Mouse (Mus musculus) macrophage (primary cell): Measurements from ENCODE around the gene Rtl1. TPM values are rescaled to one million over a fixed set of nuclear protein-coding genes. Genes with fewer than 3 reads are reported as not detected.

Source experiments
- H3K27ac ChIP-seq: fragments of 350-480 bp; formaldehyde crosslinking; 2 replicates; pipeline ENCODE4 v1.9.0; 2021
- H3K36me3 ChIP-seq: fragments of 350-480 bp; formaldehyde crosslinking; 2 replicates; pipeline ENCODE4 v1.9.0; 2021; ENCODE audit errors: inconsistent target
- H3K4me3 ChIP-seq: fragments of 350-480 bp; formaldehyde crosslinking; 2 replicates; pipeline ENCODE4 v1.9.0; 2021; ENCODE audit errors: inconsistent target
- H3K79me2 ChIP-seq: fragments of 350-480 bp; formaldehyde crosslinking; 2 replicates; pipeline ENCODE4 v1.9.0; 2021; ENCODE audit errors: inconsistent target
- WGBS: methylation state at CpG from one replicate; pipeline ENCODE4 v1.1.7; 2026; ENCODE audit warnings: inconsistent platforms; ENCODE audit not compliant: missing documents; 5-methylcytosine and 5-hydroxymethylcytosine counted together
- polyA plus RNA-seq: library from polyadenylated mRNA; stranded (reverse); fragments of 250-400 nt; gene quantifications from 3 replicates; pipeline ENCODE4 v1.2.4, GENCODE M21; 2018; ENCODE audit warnings: inconsistent platforms

Gene Rtl1
- polyA plus RNA-seq, 1 experiment from 2014 or later, result not detected

GRCm38 (mm10) chr12:109604982-109605721 lies 5.0 kb upstream of the Rtl1 start:
- WGBS, result 92% methylated on average over 16 of the region's 16 CpGs
- Histone ChIP-seq H3K4me3 (no peak overlapping the region), H3K79me2 (no peaks in the 10 kb centered on the region), H3K36me3 (no peaks in the 10 kb centered on the region), H3K27ac (no peak overlapping the region)

DNA sequence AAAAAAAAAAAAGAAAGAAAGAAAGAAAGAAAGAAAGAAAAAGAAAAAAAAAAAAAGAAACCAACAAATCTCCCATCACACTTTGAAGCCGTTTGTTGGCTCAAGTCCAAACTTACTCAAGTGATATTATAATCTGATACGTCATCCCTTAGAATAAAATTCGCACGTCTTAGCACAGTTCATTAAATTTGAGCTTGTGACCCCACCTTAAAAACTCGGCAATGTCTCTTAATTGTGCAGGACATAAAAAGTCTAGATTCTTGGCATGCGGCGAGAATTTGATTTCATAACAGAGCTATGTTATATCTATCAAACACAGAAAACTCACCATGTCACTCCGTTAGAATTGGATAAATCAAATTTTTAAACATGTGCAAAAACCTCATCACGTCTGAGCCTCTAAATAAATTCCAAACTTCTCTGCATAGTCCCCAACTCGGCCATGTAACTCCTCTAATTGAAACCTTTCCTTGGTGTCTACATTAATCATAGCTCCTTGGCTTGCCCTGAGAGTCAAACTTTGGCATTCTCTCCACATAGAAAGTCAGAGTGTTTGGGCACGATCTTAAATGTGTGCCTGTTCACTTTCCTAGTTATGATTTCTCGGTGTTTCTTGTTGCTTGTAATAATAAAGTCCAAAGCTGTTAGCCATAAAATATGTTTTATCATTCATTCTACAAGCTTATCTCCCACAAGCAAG lies 1.4 kb downstream of the Rtl1 start:
- no peak overlapping the region for H3K27ac ChIP-seq
- 74% methylated on average over 11 of the region's 12 CpGs for WGBS
- H3K79me2 ChIP-seq, result no peaks in the 10 kb centered on the region
- no peaks in the 10 kb centered on the region for H3K36me3 ChIP-seq
- no peak overlapping the region for H3K4me3 ChIP-seq

- no peaks in the 10 kb centered on the region for H3K36me3 ChIP-seq
- no peaks in the 10 kb centered on the region for H3K79me2 ChIP-seq
- H3K4me3 ChIP-seq, result no peak overlapping the region
- H3K27ac ChIP-seq, result no peak overlapping the region
- 95% methylated on average over 2 of the region's 3 CpGs for WGBS
Measured at GRCm38 (mm10) chr12:109596726-109597125, 3.4 kb downstream of the Rtl1 start.

- Histone ChIP-seq H3K27ac (no peak overlapping the region), H3K79me2 (no peaks in the 10 kb centered on the region), H3K4me3 (no peak overlapping the region), H3K36me3 (no peaks in the 10 kb centered on the region)
- 85% methylated on average over 7 of the region's 8 CpGs for WGBS
Measured at GRCm38 (mm10) chr12:109596232-109596631, 3.9 kb downstream of the Rtl1 start.

GRCm38 (mm10) chr12:109595753-109596152 lies 4.4 kb downstream of the Rtl1 start:
- H3K27ac ChIP-seq, result no peak overlapping the region
- 56% methylated on average over 6 of the region's 6 CpGs for WGBS
- no peaks in the 10 kb centered on the region for H3K79me2 ChIP-seq
- H3K4me3 ChIP-seq, result no peak overlapping the region
- no peaks in the 10 kb centered on the region for H3K36me3 ChIP-seq

DNA sequence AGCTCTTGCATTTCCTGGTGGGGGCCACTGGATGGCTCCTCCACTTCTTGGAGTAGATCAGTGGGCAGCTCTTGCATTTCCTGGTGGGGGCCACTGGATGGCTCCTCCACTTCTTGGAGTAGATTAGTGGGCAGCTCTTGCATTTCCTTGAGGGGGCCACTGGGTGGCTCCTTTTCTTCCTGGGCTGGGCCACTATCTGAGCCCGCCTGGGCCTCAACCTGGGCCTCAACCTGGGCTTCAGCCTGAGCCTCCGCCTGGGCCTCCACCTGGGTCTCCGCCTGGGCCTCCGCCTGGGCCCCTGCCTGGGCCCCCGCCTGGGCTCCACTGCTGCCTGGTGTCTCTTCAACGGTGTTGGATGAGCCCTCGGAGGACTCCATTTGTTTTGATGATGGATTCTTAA lies 5.2 kb downstream of the Rtl1 start:
- no peak overlapping the region for H3K27ac ChIP-seq
- H3K79me2 ChIP-seq, result no peaks in the 10 kb centered on the region
- 90% methylated on average over 7 of the region's 7 CpGs for WGBS
- H3K36me3 ChIP-seq, result no peaks in the 10 kb centered on the region
- no peak overlapping the region for H3K4me3 ChIP-seq

DNA sequence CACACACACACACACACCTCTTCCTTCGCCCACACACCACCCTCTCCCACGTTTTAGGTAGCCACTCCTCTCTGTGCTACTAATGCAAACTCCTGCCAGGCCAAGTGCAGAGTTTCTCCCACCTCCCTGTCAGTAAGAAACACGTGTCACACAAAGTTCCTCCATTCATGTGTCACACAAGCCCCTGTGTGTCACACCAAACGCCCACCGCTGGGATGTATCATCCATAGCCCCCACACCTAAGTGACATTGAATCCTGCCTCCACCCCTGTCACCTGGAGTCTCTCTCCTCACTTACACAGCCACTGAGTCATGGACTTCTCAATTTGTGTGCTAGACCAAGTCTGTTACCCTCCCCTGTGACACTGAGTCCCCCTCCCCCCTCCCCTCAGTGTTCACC lies 17.9 kb downstream of the Rtl1 start:
- 76% methylated on average over 5 of the region's 5 CpGs for WGBS
- Histone ChIP-seq H3K27ac (no peak overlapping the region), H3K79me2 (no peaks in the 10 kb centered on the region), H3K4me3 (no peak overlapping the region), H3K36me3 (no peaks in the 10 kb centered on the region)

DNA sequence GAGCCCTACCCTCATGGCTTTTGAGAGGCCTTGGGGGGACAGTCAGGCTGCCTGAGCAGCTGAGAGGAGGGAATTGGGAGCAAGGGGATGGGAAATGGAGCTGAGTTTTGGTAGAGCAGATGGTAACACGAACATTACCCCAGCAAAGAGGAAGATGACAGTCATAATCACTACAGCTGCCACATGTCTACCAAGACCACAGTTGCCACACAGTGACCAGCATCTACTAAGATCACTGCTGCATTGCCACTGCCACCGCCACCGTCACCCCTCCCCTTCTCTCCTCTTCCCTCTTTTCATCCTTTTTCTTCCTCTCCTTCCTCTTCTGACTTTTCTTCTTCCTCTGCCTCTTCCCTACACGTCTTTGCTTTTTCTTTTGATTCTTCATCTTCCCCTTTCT lies 27.9 kb downstream of the Rtl1 start:
- WGBS, result 37% methylated on average over 4 of the region's 4 CpGs
- Histone ChIP-seq H3K79me2 (no peaks in the 10 kb centered on the region), H3K4me3 (no peak overlapping the region), H3K36me3 (no peaks in the 10 kb centered on the region), H3K27ac (no peak overlapping the region)

GRCm38 (mm10) chr12:109560111-109560695 lies 39.9 kb downstream of the Rtl1 start:
- no peaks in the 10 kb centered on the region for H3K79me2 ChIP-seq

GRCm38 (mm10) chr12:109558891-109559487 lies 41.1 kb downstream of the Rtl1 start:
- H3K4me3 ChIP-seq, result no peak overlapping the region
- no peaks in the 10 kb centered on the region for H3K36me3 ChIP-seq
- WGBS, result 69% methylated on average over 7 of the region's 7 CpGs
- H3K27ac ChIP-seq, result no peak overlapping the region
- no peaks in the 10 kb centered on the region for H3K79me2 ChIP-seq

More at GRCm38 (mm10) chr12:109560111-109560695, 39.9 kb downstream of the Rtl1 start:
- WGBS, result 96% methylated on average over 10 of the region's 10 CpGs
- H3K27ac ChIP-seq, result no peak overlapping the region
- H3K36me3 ChIP-seq, result no peaks in the 10 kb centered on the region
- H3K4me3 ChIP-seq, result no peak overlapping the region

GRCm38 (mm10) chr12:109558226-109558824 lies 41.8 kb downstream of the Rtl1 start:
- 95% methylated on average over 12 of the region's 12 CpGs for WGBS
- no peaks in the 10 kb centered on the region for H3K36me3 ChIP-seq
- no peak overlapping the region for H3K27ac ChIP-seq
- no peaks in the 10 kb centered on the region for H3K79me2 ChIP-seq
- no peak overlapping the region for H3K4me3 ChIP-seq

- Histone ChIP-seq H3K27ac (no peak overlapping the region), H3K36me3 (no peaks in the 10 kb centered on the region), H3K79me2 (no peaks in the 10 kb centered on the region), H3K4me3 (no peak overlapping the region)
- 75% methylated on average over 15 of the region's 15 CpGs for WGBS
Measured at GRCm38 (mm10) chr12:109555837-109556409, 44.2 kb downstream of the Rtl1 start.

- Histone ChIP-seq H3K36me3 (no peaks in the 10 kb centered on the region), H3K27ac (no peak overlapping the region), H3K79me2 (no peaks in the 10 kb centered on the region), H3K4me3 (no peak overlapping the region)
- 100% methylated on average over 1 of the region's 1 CpGs for WGBS
Measured at GRCm38 (mm10) chr12:109553568-109553967, 46.6 kb downstream of the Rtl1 start.

DNA sequence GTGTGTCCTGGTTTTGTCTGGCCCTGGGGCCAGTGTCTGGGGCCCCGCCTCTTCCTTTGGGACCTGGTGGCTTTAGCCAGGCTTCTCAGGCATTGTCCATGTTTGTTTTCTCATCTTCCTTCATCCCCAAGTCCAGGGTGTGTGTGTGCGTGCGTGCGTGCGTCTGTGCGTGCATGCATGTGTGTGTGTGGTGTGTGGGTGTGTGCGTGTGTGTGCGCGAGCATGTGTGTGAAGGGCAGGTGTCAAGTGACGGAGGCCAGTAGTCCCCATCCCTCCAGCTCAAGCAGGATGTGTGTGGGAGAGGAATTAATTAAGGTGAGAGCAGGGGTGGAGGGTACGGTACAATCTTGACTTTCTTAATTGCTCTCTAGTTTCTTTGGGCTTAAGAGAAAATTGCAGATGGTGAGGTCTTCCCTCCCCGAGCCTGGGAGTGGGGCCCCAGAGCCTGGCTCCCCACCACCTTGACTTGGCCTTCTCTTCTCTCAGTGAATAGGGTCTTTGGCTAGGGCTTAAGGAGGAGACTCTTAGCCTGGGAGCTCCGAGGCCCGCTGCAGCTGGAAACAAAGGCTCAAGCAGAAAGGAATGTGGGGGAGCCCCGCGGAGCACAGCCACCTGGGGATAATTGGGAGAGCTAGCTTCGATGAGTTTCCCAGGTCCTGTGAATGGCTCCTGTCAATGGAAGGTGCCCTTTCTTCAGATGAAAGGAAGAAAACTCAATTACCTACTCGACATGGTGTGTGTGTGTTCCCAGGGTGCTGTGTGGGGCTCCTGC lies 47.2 kb downstream of the Rtl1 start:
- H3K4me3 ChIP-seq, result no peak overlapping the region

More for the DNA sequence above, 47.2 kb downstream of the Rtl1 start:
- Histone ChIP-seq H3K36me3 (no peaks in the 10 kb centered on the region), H3K27ac (no peak overlapping the region), H3K79me2 (no peaks in the 10 kb centered on the region)
- WGBS, result 95% methylated on average over 17 of the region's 18 CpGs
